ENCODE assay signal across 21 mouse cellular contexts in the genomic region with DNA sequence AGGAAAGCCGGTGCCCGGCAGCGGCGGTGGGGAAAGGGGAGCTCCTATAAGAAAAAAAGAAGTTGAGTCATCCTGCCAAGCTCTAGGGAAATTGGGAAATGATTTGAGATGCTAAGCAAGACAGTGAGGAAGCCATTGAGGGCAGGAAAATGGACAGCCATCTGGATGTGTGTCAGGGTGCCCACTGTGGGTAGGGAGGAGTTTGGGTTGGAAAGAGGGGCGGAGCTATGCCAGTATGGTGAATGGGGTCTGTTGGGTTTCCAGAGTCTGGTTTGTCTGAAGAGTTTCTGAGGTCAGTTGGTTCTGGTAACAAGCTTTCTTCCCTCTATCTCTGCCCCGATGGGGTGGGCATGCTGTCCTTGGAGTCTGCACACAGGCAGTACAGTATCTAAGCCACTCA.
DNase-seq lines count a peak whose midpoint lies in the region; ATAC-seq and TF ChIP-seq lines count a peak whose summit lies in the region.
"Had no signal": no experiment of that assay in that cellular context is flagged by ENCODE, and none has a peak within 500 bp of the region (broad histone marks: within the 10 kb centered on the region; RNA-seq: fewer than 3 reads in every experiment).

No protein-coding gene starts in this region.

- H3K4me1 ChIP-seq in cerebellum, adult 2 months (ENCODE audit: control insufficient read depth, insufficient read depth, low read length): peaks cover 61% of the 10 kb centered on the region
- H3K4me1 ChIP-seq in forebrain, embryonic 13.5 days: peaks cover 11% of the 10 kb centered on the region
- H3K4me1 ChIP-seq in forebrain, embryonic 12.5 days: peaks cover 2% of the 10 kb centered on the region; the same call in 1 of the 2 replicates

- no peak for ATAC-seq in forebrain, embryonic 13.5 days
- no peak for ATAC-seq in forebrain, embryonic 12.5 days (ENCODE audit: low FRiP score)
- peak; percentile 73 for ATAC-seq in granulocyte monocyte progenitor cell, adult 5-6 weeks (replicated peaks; ENCODE audit: poor library complexity, severe bottlenecking)
- ATAC-seq: activated CD4-positive, CD25-positive, alpha-beta regulatory T cell, adult 4 months; forebrain, embryonic 16.5 days; intestine, postnatal 0 days had no signal

- no peaks in the 10 kb centered on the region for H3K27me3 ChIP-seq in cerebellum, adult 2 months (ENCODE audit: control insufficient read depth, insufficient read depth, low read length)
- H3K27me3 ChIP-seq in forebrain, embryonic 13.5 days: no peaks in the 10 kb centered on the region
- no peaks in the 10 kb centered on the region for H3K27me3 ChIP-seq in forebrain, embryonic 12.5 days
- H3K27me3 ChIP-seq: heart, embryonic 12.5 days; heart, embryonic 15.5 days had no signal

- no peak overlapping the region for H3K4me2 ChIP-seq in forebrain, embryonic 13.5 days
- no peak overlapping the region for H3K4me2 ChIP-seq in forebrain, embryonic 12.5 days
- H3K4me2 ChIP-seq: heart, embryonic 12.5 days; heart, embryonic 15.5 days; hindbrain, embryonic 14.5 days had no signal

- H3K36me3 ChIP-seq in forebrain, embryonic 13.5 days (ENCODE audit: poor library complexity, severe bottlenecking): peaks cover 93% of the 10 kb centered on the region
- peaks cover 83% of the 10 kb centered on the region for H3K36me3 ChIP-seq in forebrain, embryonic 12.5 days (replicated peaks)

- H3K9me3 ChIP-seq in forebrain, embryonic 13.5 days (replicated peaks): no peaks in the 10 kb centered on the region
- H3K9me3 ChIP-seq in forebrain, embryonic 12.5 days: no peaks in the 10 kb centered on the region
- H3K9me3 ChIP-seq: forebrain, embryonic 10.5 days; heart, embryonic 12.5 days; heart, embryonic 15.5 days; hindbrain, embryonic 10.5 days had no signal

- WGBS in cerebellum, adult 2 months: 27% methylated on average over 6 of the region's 6 CpGs
- 98% methylated on average over 6 of the region's 6 CpGs for WGBS in forebrain, embryonic 13.5 days
- WGBS in forebrain, embryonic 12.5 days: 96% methylated on average over 6 of the region's 6 CpGs

- H3K4me3 ChIP-seq in cerebellum, adult 2 months (replicated peaks; ENCODE audit: insufficient read depth, low read depth, low read length): no peak overlapping the region
- H3K4me3 ChIP-seq in forebrain, embryonic 13.5 days: no peak overlapping the region
- no peak overlapping the region for H3K4me3 ChIP-seq in forebrain, embryonic 12.5 days (replicated peaks)
- H3K4me3 ChIP-seq: forebrain, embryonic 10.5 days; gastrocnemius, adult 2 months; heart, embryonic 12.5 days; heart, embryonic 15.5 days; hindbrain, embryonic 10.5 days had no signal

- DNase-seq in cerebellum, adult 2 months: no peak
- DNase-seq in cerebellum, adult 9-11 months: no peak
- no peak for DNase-seq in left cerebral cortex, postnatal 36 days (ENCODE audit: low spot score in 2 of 2)
- DNase-seq: adrenal gland, postnatal 10 days; adrenal gland, postnatal 36 days; gastrocnemius, postnatal 14 days; heart, adult 18-20 months; heart, postnatal 10 days; heart, postnatal 36 days had no signal

- H3K27ac ChIP-seq in cerebellum, adult 2 months (ENCODE audit: insufficient read depth, low read length): peak overlapping the region; percentile 31
- H3K27ac ChIP-seq in forebrain, embryonic 13.5 days: 0 out of 2 replicates have a peak overlapping the region, but pooled peaks have one; percentile 35
- H3K27ac ChIP-seq in forebrain, embryonic 12.5 days: no peak overlapping the region
- H3K27ac ChIP-seq: forebrain, embryonic 10.5 days; gastrocnemius, adult 2 months; heart, embryonic 15.5 days; hindbrain, embryonic 10.5 days; hindbrain, embryonic 14.5 days had no signal

- no peak for TF ChIP-seq CTCF in cerebellum, adult 2 months (IDR thresholded peaks at IDR 0.05; ENCODE audit: borderline replicate concordance, insufficient read depth, low read depth, low read length)

- intact Hi-C loops in left cerebral cortex, postnatal 36 days (cut with DNase I): loop anchor here (10.0 kb wide), 1 partner anchor 168 kb away; a partner anchor contains a TSS

- no peak for TF ChIP-seq POLR2A in cerebellum, adult 2 months (IDR thresholded peaks at IDR 0.05; ENCODE audit: borderline replicate concordance, insufficient read depth, low read length)

- H3K9ac ChIP-seq in forebrain, embryonic 13.5 days: no peak overlapping the region
- H3K9ac ChIP-seq in forebrain, embryonic 12.5 days: no peak overlapping the region
- H3K9ac ChIP-seq: heart, embryonic 12.5 days; heart, embryonic 15.5 days; hindbrain, embryonic 14.5 days had no signal
